10 mouse cellular contexts compared by ENCODE assay signal in the genomic region with DNA sequence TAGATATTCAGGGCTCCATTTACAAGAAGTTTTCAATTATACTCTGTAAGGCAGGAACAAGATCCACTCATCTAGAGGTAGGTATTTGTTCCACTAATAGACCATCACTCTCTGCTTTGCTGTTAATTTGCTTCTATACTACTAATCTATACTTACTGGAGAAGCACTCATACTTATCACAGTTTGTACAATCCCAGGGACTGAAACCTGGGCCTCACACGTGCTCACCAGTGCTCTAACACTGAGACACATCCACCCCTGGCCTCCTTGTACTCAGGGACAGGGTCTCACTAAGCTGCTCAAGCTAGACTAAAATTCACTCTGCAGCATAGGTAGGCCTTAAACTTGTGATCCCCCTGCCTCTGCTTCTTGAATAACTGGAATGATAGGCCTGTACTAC. TPM values are rescaled to one million over a fixed set of nuclear protein-coding genes. Genes with fewer than 3 reads are reported as not detected.
"Had no signal": no experiment of that assay in that cellular context is flagged by ENCODE, and none has a peak within 500 bp of the region (broad histone marks: within the 10 kb centered on the region; RNA-seq: fewer than 3 reads in every experiment).

No protein-coding gene starts in this region.

- H3K36me3 ChIP-seq: lung, embryonic 15.5 days had no signal

- H3K27ac ChIP-seq: limb, embryonic 15.5 days; lung, embryonic 15.5 days; midbrain, embryonic 12.5 days had no signal

- DNase-seq: kidney, postnatal 25 days; layer of hippocampus, postnatal 36 days; lung, postnatal 14 days; right cerebral cortex, postnatal 14 days; thymus, postnatal 36 days had no signal

- H3K27me3 ChIP-seq: limb, embryonic 15.5 days; lung, embryonic 15.5 days; midbrain, embryonic 12.5 days had no signal

- H3K9ac ChIP-seq: limb, embryonic 15.5 days; lung, embryonic 15.5 days; midbrain, embryonic 12.5 days had no signal

- H3K4me3 ChIP-seq: limb, embryonic 15.5 days; lung, embryonic 15.5 days; midbrain, embryonic 12.5 days had no signal

- H3K4me2 ChIP-seq: limb, embryonic 15.5 days; lung, embryonic 15.5 days; midbrain, embryonic 12.5 days had no signal

- H3K4me1 ChIP-seq: limb, embryonic 15.5 days; lung, embryonic 15.5 days; midbrain, embryonic 12.5 days had no signal

- H3K9me3 ChIP-seq: limb, embryonic 15.5 days; lung, embryonic 15.5 days; midbrain, embryonic 12.5 days had no signal

RNA-seq across cellular contexts. Expression of a gene that starts 42.6 kb away (rescaled TPM):
- total RNA-seq: megakaryocyte-erythroid progenitor cell, adult 5-6 weeks had no signal
- polyA plus RNA-seq: limb, embryonic 15.5 days; midbrain, embryonic 12.5 days; stomach, embryonic 16.5 days had no signal
